Mouse (Mus musculus) cortical plate, adult 2 months (tissue): ENCODE measurements around the gene Wfikkn2.

Source experiments
- CTCF ChIP-seq: fragments of 200-500 bp; IDR thresholded peaks from 2 replicates; pipeline ENCODE4 v1.5.1; 2011; ENCODE audit warnings: mild to moderate bottlenecking, control low read depth, low read length; ENCODE audit not compliant: insufficient read depth; ENCODE audit errors: extremely low read depth
- POLR2A ChIP-seq: fragments of 200-500 bp; IDR thresholded peaks from 2 replicates; pipeline ENCODE4 v1.6.1; 2011; ENCODE audit warnings: mild to moderate bottlenecking, low read length, control low read depth; ENCODE audit not compliant: insufficient read depth; ENCODE audit errors: extremely low read depth

GRCm38 (mm10) chr11:94216247-94216646 is 29.6 kb downstream of the Wfikkn2 start:
- no peak for TF ChIP-seq CTCF
- TF ChIP-seq POLR2A: no peak
